Mouse (Mus musculus): ENCODE measurements around the gene Pwwp2b. TPM values are rescaled to one million over a fixed set of nuclear protein-coding genes. Genes with fewer than 3 reads are reported as not detected.

Pwwp2b gene
- 10 to 100 TPM; 27.6 to 30.4 TPM for total RNA-seq (2021)
- long read RNA-seq, experiment 1, full-length matches to known transcripts = 37 of 42 reads
- long read RNA-seq, experiment 1, partial matches to known transcripts = 4 of 42 reads
- long read RNA-seq, experiment 1, other reads (novel, unspliced or antisense) = 1 of 42 reads
- long read RNA-seq, experiment 2, full-length matches to known transcripts = 56 of 65 reads
- long read RNA-seq, experiment 2, partial matches to known transcripts = 6 of 65 reads
- long read RNA-seq, experiment 2, other reads (novel, unspliced or antisense) = 3 of 65 reads

DNA sequence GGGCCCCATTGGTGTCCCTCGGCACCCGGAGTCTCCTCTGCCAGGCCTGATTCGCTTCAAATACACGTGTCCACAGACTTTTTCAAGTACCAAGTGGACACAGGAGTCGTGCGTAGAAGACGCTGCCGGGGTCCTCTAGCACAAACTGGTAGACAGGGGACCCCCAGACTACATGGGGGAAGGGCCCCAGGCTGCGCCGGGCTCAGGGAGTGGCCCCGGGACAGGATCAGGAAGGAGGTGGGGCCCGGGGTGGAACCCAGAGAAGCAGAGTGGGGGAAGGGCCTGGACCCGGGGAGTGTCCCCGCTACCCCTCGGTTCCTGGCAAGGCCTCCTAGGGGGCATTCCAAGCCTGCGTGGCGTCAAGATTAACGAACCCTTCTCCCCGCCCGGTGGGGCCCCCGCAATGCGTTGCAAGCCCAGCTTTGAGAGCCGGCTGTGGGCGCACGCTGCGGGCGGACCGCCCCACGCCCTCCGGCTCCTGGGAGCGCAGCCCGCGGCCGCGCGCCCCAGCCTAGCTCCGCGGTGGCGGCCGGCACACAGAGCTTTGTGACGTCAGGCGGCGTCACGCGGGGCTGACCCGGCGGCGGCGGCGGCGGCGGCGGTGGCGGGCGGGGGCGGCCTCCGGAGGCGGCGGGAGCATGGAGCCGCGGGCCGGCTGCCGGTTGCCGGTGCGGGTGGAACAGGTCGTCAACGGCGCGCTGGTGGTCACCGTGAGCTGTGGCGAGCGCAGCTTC lies at the start of gene Pwwp2b:
TSS of gene Pwwp2b (plus strand) at position 602 of the 734 bp plus-strand sequence.
- peak; percentile 54 to 73 for DNase-seq (ENCODE audit: low spot score in 2 of 2)

DNA sequence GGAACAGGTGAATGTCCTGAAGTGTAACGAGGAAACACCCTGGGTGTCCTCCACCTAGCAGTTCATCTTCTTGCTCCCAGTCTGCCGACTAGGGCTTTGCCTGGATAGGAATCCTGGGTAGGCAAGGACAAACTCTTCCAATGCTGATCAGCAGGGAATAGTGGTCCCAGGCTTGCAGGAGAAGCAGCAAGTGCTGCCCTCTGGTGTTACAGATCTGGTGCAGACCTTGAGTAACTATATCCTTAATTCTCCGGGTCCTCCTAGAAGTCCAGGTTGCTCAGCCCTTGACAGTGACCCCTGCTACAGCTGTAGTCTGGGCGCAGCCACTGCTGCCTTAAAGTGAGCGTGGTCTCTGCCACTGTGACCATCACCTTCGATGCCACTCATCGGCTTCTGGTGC lies 48.2 kb upstream of the Pwwp2b start:
- DNase-seq (ENCODE audit: low spot score in 2 of 2) = peak; percentile 61 to 82

DNA sequence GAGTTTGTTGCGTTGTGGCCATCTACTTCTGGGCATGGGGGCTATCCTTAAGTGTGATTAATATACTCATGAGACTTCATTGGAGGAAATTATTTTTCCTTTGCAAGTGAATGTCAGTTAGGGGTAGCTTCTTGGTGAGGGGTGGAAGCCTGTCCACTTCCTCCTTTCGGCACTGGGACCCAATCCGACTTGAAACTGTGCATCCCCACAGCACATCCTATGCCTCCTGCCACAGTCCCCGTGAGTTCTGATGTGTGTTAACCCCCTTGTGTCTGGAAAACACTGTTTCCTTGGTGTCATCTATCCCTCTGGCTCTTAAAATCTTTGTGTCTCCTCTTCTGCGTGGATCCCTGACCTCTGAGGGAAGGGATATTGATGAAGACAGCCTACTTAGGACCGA lies 47.1 kb upstream of the Pwwp2b start:
- DNase-seq (ENCODE audit: low spot score in 2 of 2) = no peak

DNA sequence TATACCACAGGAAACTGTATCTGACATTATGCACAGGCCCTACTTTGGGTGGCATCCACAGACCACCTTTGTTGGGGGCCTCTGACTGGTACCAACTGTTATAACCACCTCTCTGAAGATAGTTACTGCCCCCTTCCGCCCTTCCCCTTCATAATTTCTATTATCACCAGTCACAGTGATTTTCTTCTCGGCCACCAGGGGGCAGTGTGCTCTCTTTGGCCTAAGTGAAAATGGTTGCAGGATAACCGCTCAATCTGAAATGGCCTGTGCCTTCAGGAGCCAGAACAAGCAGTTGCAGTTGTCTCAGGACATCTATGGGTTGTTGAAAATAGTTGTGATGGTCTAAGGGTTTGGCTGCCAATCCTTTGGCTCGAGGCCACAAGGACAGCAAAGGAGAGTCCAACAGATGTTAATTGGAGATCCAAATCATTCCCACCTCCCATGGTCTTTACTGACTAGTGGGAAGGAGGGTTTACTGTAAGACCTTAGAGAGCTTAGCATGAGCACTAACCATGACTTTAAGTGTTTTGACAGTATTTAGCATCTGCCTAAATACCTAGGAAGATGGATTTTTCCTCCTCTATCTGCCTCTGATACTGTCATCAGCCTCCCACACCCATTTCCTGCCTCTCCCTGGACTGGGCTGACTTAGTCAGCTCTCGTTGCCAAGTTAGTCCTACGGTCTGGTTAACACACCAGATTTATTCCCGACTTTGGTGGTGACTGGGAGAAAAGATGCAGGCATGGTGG lies 40.1 kb upstream of the Pwwp2b start:
- DNase-seq (ENCODE audit: low spot score in 2 of 2) = peak in 1 of 2 experiments; percentile 29

DNA sequence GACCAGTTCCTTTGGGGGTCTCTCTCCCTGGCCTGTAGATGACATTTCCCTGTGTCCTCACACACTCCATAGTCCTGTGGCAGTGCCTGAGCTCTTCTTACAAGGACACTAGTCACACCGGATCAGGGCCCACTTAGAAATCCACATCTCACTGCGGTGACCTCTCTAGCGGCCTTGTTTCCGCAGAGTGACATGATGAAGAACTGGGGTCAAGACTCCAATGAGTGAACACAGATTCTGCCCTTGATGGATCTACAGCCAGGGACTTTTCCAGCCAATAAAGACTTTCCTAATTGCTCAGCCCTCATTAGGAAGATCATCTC lies 39.5 kb upstream of the Pwwp2b start:
- no peak for DNase-seq (ENCODE audit: low spot score in 2 of 2)

DNA sequence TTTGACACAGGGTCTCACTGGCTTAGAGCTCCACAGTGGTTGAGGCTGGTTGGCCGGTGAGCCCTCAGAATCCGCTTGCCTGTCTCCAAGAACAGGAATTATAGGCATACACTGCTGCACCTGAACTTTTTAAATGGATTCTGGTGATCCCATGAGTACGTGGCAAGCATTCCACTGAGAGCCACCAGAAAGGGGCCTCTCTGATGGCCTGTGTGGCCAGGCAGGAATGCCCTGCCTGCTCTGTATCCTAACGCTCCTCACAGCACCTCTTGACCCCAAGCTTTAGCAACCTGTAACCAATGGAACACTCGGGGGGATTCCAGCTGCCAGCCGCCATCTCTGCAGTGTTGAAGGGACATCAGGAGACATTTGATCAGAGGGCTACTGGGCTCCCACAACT lies 36.5 kb upstream of the Pwwp2b start:
- DNase-seq (ENCODE audit: low spot score in 2 of 2) = no peak

DNA sequence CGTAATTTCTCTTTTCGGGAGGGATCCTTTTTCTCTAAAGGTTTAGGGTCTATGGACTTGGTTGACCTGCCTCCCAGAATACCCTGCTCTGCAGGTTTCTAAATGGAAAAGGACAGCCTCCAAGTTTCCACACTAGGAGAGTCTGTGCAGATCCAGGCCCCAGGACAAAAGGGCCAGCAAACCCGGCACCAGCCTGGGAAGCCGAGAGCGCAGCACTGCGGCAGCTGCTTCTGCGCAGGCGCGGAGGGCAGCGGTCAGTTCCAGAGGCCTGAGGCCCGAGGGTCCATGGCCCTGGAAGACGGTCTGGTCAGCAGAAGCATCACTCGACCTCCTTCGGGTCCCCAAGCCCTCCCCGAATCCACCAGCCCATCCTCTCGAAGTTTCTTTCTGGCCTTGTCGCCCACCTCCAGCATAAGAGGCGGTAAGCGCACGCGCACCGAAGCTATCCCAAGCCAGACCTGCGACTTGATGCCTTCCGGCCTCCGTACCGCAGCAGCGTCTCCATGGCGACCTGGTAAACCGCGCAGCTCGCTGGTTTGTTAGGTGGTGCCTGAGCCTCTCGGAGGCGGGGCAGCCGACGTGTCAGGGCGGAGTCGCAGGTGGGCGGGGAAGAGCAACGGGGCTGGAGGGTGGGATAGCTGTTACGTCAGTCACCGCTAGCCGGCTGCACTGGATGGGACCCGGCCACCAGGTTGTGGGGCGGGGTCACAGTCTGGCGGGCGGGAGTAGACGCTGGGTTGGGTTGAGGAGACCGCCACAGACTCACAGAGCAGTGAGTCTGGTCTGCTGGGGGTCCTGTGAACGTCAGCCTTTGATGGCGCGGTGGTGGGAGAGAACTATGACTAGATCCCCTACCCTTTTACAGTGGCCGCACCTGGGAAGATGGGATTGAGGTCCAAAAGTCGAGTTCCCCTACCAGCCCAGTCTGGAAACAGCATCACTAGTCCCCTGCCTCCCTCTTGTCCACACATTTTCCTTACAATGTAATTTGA lies 35.2 kb upstream of the Pwwp2b start, which contains the start of the genes Lrrc27 and Stk32c:
TSS of gene Lrrc27 (plus strand) at position 235 of the 992 bp plus-strand sequence.
TSS of gene Stk32c (minus strand) at position 554 of the 992 bp plus-strand sequence.
- DNase-seq (ENCODE audit: low spot score in 2 of 2) = peak; percentile 98 to 99

DNA sequence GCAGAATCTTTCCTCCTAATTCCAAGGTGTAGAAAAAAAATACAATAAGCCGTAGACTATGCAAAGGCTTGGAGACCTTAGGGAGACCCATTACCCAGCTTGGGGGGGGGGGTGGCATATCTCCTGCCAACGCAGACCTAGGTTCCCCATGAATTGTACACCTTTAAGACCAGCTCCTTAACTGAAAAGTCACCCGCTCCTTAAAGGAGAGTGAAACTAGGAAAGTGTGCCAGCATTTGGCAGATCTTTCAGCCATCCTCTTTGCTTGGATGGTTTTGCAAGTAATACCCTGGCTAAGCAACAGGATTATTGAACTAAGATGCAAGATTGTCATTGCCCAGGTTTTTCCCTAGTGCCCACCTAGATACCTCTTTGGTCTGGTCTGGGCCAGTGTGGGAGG lies 34.5 kb upstream of the Pwwp2b start:
- no peak for DNase-seq (ENCODE audit: low spot score in 2 of 2)

DNA sequence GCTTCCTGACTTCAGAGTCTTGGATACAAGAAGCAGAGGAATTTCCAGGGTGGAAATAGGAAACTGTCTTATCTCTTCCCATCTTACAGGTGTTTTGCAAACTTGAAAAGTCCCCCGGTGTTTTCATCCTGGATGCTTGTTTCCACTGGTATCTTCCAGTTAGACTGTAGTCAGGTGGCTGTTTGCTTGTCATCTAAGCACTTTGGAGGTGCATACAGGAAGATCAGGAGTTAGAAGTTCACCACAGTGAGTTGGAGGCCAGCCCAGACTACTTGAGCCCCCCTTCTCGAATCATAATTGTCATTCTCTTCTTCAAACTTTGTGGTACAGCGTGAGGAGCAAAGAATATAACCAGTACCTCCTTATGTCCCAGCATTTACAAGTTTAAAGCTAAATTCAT lies 34.1 kb upstream of the Pwwp2b start:
- no peak for DNase-seq (ENCODE audit: low spot score in 2 of 2)

DNA sequence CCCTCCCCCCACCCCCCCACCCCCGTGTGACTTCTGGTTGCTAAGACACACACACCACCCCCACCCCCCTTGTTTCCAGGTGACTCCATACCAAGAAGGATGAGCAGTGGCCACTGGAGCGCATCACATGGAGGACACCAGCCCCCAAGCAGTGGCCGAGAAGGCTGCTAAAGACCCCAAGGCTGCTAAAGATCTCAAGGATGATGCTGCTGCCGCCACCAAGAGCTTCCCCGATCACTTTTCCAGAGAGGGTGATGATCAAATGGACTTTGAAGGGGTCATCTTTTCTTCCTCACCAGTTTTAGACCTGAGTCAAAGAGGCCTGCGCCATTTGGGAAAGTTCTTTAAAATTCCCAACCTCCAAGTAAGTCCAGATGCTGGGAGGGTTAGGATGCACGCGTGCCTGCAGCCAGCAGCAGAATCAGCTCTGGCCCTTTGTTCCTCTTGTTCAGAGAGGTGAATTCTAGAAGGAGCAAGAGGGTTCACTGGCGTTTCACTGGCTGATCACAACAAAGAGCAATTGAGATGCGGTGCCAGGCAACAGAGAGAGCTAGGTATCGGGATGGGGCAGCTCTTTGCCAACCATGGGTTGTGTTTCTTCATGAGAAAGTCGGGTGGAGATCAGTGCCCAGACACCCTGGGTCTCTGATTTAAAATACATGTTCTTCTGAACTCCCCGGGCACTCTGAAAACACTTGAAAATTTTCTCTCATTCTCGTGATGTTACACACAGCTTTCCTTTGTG lies 33.5 kb upstream of the Pwwp2b start:
- no peak for DNase-seq (ENCODE audit: low spot score in 2 of 2)

DNA sequence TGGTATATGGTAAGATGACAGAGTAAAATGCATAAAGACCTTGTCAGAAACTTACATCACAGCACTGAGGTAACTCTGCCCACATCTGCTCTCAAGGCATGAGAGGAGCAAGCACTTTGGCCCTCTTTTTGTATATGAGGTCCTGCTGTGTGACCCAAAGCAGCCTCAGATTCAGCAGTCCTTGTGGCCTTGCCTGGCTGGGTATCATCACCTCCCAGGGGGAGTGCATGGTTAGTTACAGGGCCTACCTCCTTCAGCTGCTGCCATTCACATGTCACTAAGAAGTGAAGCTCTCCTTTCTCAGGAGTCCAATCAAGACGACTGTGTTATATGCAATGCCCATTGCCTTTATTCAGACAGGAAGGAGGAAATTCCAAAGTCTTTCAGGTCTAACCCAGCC lies 32.8 kb upstream of the Pwwp2b start:
- no peak for DNase-seq (ENCODE audit: low spot score in 2 of 2)

DNA sequence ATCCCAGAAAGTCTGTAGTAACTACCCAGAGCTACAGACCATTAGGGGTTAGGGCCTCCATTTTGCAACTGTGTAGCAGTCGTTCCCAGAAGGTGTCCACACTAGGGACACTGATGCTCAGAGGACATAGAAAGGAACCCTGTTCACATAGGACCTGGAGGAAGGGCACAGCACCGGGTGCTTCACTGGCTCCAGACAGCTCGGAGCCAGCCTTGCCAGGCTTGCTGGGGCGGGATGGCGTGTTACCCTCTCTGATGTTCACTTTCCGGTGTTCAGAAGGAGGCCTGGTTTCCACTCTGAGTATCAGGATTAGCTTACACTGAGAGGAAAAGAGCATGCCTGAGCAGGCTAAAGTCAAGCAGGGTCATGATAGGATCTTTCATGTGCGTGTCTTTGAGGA lies 32.3 kb upstream of the Pwwp2b start:
- DNase-seq (ENCODE audit: low spot score in 2 of 2) = no peak

DNA sequence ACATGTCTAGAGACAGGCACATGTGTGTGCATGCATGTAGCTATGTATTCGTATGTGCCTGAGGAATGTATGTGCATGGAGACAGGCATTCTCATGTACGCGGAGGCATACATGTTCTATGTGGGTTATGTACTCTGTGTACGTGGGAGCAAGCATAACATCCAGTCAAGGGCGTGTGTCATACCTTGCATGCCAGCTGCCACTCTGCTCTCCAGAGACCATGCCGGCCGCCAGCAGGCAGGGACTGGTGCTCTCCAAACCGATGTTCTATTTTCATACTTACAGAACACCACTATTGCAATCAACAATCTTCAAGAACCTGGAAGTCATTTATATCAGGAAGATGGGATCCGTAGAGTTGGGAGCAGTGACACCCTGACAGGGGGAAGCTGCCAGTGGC lies 31.8 kb upstream of the Pwwp2b start:
- no peak for DNase-seq (ENCODE audit: low spot score in 2 of 2)

DNA sequence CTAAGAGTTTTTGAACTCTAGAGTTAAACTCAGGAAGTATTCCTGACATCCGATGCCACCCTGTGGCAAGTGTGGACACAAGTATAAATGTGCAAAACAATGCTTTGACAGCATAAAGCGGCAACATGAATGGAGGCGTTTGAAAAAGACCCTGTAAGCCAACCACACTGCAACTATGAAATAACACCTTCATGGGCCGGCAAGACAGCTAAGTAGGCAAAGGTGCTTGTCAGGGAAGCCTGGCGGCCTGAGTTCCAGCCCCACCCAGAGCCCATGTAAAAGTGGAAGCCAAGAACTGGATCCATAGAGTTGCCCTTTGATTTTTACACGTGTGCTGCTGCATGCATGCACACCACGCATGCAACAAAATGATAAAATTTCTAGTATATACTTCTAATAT lies 31.2 kb upstream of the Pwwp2b start:
- DNase-seq (ENCODE audit: low spot score in 2 of 2) = no peak

DNA sequence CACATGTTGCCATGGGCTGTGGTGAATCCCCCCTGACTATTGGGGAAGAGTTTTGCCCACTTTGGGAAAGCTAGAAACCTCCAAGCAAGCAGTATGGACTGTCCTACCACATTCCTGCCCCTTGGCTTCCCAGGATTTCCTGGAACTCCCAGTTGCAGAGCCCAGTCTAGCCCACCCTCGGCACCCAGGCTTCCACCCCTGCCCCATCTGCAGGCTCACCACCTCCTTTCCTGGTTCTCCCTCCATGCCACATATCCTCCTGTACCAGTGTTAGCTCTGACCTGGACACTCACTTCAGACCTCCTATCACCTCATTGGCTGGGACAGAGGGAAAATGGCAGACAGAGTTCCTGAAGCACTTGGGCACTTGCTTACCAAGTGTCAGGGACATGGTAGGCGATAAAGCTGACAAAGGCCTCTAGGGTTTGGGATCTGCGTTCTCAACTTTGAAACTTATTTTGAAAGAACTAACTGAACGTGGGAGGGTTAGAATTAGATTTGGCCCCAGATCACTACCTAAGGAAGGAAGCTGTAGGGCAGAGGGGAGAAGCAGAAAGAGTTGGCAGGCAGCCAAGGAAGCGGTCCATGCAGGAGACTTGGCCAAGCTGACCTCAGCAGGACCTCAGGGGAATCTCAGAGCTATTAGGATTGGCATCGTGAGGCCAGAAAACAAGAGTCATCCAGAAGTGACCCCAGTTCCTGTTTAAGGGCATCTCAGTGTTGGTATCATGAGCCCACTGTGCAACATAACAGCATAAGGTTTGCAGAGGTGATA lies 29.5 kb upstream of the Pwwp2b start:
- DNase-seq (ENCODE audit: low spot score in 2 of 2) = no peak

DNA sequence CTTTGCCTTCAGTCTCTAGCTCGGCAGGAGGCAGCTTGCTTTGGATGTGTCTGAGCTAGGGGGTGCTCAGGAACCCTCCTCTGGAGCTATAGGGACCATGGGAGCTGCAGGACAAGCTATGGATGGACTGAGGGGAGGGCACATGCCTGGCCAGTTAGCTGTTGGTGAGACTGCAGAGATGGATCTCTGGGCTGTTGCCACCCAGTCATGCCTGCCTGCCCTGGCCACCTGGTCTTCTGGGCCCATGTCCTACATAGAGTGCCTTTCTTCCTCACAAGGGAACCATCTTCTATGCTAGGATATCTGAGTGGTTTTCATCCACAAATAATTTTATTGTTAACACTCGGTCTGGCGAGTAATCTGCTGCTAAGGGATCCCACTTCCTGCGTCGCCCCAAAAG lies 28.8 kb upstream of the Pwwp2b start:
- DNase-seq (ENCODE audit: low spot score in 2 of 2) = no peak

DNA sequence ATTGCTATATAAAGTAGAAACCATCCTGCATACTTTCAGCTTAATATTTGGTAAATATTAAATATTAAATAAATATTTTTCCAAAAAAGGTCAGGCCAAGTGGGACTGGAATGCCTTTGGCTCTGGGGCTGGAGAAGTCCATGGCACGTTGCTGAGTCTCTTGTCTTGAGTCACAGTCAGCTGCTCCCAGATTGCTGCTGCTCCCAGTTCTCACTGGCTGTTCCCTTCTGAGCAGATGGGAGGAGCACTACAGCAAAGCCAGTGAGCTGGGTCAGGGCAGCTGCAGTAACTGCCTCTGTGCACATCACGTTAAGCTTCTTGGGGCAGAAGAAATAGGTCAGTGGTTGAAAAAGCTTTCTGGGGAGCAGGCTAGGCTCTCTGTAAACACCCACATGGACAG lies 28.0 kb upstream of the Pwwp2b start:
- no peak for DNase-seq (ENCODE audit: low spot score in 2 of 2)

DNA sequence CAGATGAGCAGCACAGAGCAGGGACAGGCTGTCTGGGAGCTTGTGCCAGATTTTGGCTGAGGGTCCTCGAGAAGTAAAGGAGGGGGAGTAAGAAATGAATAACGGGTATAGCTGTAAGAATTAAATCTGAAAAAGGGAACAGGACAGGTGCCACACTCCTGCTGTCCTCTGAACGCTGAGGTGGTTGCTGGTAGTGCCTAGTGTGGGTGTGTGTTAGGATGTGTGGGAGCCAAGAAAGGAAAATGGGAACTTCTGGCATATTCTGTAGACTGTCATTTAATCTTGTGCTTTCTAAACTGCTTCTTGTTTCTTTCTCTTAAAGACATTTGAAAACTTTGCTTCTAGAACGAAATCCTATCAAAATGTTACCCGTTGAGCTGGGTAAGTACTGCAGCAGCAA lies 27.2 kb upstream of the Pwwp2b start:
- no peak for DNase-seq (ENCODE audit: low spot score in 2 of 2)

DNA sequence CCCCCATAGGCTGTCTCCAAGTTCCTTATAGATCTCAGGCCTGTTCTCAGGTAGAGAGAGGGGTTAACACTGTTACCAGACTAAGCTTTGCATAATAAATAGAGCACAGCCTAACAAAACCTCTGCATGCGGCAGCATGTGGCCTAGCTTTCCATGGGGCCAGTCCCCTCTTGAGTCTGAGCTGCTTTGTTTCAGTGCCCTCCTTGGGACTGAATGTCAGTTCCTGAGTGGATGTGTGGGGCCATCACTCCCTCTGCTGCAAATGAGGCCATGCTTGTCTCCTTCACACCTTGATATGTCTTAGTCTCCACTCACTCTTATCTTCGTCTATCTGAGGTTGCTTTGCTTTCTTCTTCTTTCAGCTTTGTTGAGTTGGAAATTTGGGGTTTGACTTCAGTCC lies 26.4 kb upstream of the Pwwp2b start:
- DNase-seq (ENCODE audit: low spot score in 2 of 2) = no peak

Data from layer of hippocampus, postnatal 14 days (tissue).